Mouse (Mus musculus): ENCODE measurements around the gene Foxn3.

DNA sequence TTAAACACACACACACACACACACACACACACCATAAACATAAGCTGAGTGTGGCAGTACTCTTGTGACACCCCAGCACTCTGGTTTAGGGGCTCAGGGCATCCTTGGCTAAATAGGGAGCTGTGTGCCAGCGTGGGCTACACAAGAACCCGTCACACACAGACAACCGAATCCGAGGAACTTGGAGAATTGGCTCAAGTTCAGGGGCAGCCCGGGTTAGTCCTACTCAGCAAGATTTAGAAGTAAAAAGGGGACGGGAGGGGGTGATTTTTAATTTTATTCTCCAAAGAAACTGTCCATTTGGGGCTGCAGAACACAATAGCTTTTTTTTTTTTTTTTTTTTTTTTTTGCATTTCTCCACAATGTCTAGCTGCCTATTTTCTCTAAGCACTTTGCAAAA is 332.1 kb downstream of the Foxn3 start:
- TF ChIP-seq POLR2A (IDR thresholded peaks at IDR 0.05; ENCODE audit: insufficient read depth, low read length) = no peak
- no peak for TF ChIP-seq CTCF (IDR thresholded peaks at IDR 0.05; ENCODE audit: low read depth, low read length)

Measured in ES-Bruce4 (cell line).